Mouse (Mus musculus) left cerebral cortex, adult 2 months (tissue): Measurements from ENCODE around the gene Mfrp. TPM values are rescaled to one million over a fixed set of nuclear protein-coding genes. Genes with fewer than 3 reads are reported as not detected.

ENCODE experiments used
- DNase-seq, 2 experiments: peaks; one replicate each; pipeline ENCODE4 v3.0.0; 2021 to 2022; ENCODE audit warnings: low spot score in 2 of 2, mixed read lengths in 1 of 2; ENCODE audit errors: extremely low spot score in 1 of 2
- H3K27ac ChIP-seq: fragments of 200-600 bp; 2 replicates; pipeline ENCODE4 v1.8.1; 2022
- H3K4me3 ChIP-seq: fragments of 200-600 bp; 2 replicates; pipeline ENCODE4 v1.8.1; 2022
- CTCF ChIP-seq: fragments of 200-600 bp; IDR thresholded peaks from 2 replicates; pipeline ENCODE4 v1.8.1; 2022; ENCODE audit warnings: antibody characterized with exemption, mild to moderate bottlenecking, moderate library complexity
- intact Hi-C: fragments of 180-260 bp; cut with DNase I; formaldehyde crosslinking; loops from one replicate; pipeline ENCODE4 v1.15.1; 2025
- total RNA-seq, 2 experiments: library from RNA; stranded (reverse); gene quantifications; 2 replicates each; pipeline ENCODE4 v1.2.3; 2021

Mfrp gene
- total RNA-seq, 2 experiments from 2014 or later = 0.82 to 1.6 TPM

DNA sequence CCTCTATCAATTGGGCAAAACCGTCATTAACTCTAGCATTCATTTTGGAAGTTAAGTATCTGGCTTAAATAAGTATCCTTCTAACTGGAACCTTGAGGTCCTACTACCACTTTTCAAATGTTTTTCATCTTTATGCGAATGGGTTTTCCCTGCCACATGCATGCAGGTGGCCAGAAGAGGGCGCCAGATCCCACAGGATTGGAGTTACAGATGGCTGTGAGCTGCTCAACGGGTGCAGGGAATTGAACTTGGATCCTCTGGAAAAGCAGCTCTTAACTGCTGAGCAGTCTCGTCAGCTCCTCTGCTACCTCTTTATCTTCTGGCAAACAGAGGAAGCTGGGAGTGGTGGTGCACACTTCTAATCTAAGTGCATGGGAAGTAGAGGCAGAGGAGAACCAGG, 17.5 kb downstream of the Mfrp start:
- Histone ChIP-seq H3K27ac (no peak overlapping the region), H3K4me3 (no peak overlapping the region)
- intact Hi-C loops = no loop called here
- no peak for DNase-seq
- TF ChIP-seq CTCF = peak; percentile 62

DNA sequence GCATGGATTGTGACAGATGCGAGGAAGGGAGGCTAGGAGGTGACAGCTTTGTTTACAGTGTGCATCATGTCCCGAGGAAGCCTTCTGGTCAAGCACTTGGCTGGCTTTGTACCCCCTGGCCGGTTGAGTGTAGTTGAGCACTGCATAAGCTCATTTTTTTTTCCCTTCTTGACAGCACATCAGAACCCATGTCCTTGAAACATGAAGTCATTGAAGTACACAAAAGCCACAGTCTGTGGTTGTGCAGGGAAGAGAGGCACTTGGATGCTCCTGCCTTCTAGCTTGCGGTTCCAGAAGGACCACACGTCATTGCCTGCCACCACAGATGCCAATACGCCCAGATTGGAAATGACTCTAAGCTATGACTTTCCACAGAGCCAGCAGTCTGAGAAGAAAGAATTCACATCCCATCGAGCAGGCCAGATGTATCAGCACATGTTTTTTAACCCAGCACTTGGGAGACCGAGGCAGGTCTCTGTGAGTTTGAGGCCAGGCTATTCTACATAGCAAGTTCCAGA, 18.5 kb downstream of the Mfrp start:
- Histone ChIP-seq H3K27ac (no peak overlapping the region), H3K4me3 (no peak overlapping the region)
- DNase-seq = no peak
- no peak for TF ChIP-seq CTCF
- intact Hi-C loops = loop anchor here (5.0 kb wide), 1 partner anchor 138 kb away; no protein-coding TSS in a partner anchor

DNA sequence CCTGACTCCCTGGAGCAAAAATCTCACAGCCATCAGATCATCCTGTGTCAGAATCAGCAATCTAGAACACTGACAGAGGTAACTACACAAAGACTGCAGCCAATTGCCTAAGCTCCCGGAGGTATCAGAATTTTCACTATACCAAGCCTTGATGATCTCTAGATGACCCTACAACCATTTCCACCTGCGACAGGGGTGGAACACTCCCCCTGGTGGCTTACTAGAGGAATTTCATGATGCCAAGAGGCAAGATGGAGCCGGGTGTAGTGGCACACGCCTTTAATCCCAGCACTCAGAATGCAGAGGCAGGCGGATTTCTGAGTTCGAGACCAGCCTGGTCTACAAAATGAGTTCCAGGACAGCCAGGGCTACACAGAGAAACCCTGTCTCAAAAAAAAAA, 22.8 kb downstream of the Mfrp start:
- Histone ChIP-seq H3K4me3 (no peak overlapping the region), H3K27ac (no peak overlapping the region)
- peak; percentile 62 for TF ChIP-seq CTCF
- DNase-seq = no peak
- intact Hi-C loops = loop anchor here (5.0 kb wide), 1 partner anchor 142 kb away; no protein-coding TSS in a partner anchor

DNA sequence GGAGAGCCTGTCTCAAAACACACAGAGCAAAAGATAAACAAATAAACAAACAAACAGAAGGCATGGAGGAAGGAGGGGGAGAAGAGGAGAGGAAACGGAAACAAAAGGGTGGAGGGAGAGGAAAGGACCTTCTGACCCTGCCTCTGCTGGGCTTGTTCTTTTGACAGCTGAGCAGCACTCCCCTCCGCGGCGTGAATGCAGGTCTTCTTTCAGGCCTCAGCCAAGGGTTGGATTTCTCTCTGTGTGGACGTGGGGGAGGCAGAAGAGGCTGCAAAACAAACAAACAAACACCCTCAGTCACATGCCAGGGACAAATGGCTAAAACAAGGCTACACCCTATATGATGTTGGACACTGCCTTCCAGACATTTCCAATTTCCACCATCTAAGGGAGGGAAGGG, 23.5 kb downstream of the Mfrp start:
- intact Hi-C loops = loop anchor here (5.0 kb wide), 1 partner anchor 267 kb away; no protein-coding TSS in a partner anchor
- TF ChIP-seq CTCF = no peak

DNA sequence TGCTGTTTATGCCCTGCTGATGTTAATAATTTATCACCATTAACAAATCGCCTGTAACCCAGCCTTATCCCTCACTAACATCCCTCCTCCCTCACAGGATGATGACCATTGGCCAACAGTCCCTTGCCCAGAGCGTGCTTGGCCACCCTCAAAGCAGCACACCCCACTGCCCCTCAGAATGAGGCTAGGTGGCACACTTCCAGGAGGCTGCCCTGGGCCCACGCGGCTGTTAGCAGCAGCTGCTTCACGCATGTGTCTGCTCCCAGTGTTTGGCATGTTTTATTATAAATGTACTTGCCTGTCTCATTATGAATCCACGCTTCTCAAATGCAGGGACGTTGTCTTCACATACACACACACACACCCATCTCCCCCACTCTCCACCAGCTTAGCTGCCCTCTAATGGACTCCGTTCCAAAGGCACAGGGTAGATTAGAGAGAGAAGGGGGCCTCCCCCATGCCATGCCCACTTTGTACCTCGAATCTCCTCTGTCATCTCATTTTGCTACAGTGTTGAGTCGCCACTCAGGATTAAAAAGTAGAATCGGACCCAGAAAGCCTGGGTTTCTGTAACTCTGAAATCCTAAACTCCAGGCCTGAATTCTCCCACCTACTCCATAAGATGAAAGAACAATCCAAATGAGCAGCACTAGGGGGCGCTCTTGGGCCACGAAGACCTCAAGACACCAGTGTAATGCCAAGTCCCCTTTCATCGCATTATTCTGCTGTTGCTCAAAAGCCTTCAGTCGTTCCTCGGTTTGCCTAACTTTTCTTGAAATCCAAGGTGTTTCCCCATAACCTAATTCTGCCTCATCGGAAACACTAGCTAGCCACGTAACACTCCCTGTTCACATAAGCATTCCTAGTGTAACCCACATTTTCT, 24.3 kb downstream of the Mfrp start:
- H3K27ac ChIP-seq = no peak overlapping the region
- intact Hi-C loops = loop anchor here (1.0 to 5.0 kb wide), 2 partner anchors 109 to 267 kb away; partner anchors contain the start of gene Cbl

More for the DNA sequence above, 23.5 kb downstream of the Mfrp start:
- Histone ChIP-seq H3K27ac (no peak overlapping the region), H3K4me3 (no peak overlapping the region)
- no peak for DNase-seq

DNA sequence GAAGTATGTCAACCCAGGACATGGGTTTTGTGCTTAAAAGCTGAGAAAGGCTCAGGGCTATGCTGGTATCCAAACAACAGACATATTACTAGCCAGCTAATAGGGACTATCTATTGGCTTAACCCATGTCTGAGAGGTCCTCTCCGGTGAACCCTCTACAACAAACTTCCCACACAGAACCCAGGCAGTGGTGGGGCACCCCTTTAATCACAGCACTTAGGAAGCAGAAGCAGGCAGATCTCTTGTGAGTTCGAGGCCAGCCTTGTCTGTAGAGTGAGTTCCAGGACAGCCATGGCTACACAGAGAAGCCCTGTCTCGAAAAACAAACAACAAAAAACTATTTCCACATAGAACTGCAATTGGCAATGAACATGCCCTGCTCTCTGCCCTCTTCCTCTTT, 25.2 kb downstream of the Mfrp start:
- H3K4me3 ChIP-seq = no peak overlapping the region
- no peak for DNase-seq
- no peak overlapping the region for H3K27ac ChIP-seq
- intact Hi-C loops = loop anchor here (1.0 to 5.0 kb wide), 2 partner anchors 108 to 266 kb away; partner anchors contain the start of gene Cbl
- TF ChIP-seq CTCF = no peak

More for the DNA sequence above, 24.3 kb downstream of the Mfrp start:
- TF ChIP-seq CTCF = peak; percentile 91
- DNase-seq = peak; percentile 85 to 86
- 0 out of 2 replicates have a peak overlapping the region, but pooled peaks have one; percentile 13 for H3K4me3 ChIP-seq

DNA sequence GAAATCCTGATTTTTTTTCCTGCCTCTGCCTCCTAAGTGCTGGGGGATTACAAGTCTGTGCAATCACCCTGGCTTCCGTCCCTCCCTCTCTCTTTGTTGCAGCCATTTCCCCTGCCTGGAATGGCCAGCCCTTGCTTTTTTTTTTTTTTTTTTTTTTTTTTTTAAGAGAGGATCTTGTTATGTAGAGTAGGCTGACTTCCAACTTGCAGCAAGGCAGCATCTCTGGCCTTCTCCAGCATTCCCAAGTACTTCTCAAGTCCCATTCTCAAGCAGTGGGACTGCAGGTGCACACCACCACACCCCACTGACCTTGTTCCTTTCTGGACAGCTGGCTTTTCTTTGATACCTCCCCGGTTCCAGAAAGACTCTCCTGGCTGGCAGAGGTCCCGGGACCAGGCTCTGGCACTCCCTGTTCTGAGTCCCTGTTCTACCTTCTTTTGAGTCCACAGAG, 25.8 kb downstream of the Mfrp start:
- DNase-seq = no peak
- intact Hi-C loops = loop anchor here (5.0 kb wide), 1 partner anchor 265 kb away; no protein-coding TSS in a partner anchor
- no peak for TF ChIP-seq CTCF
- no peak overlapping the region for H3K4me3 ChIP-seq
- no peak overlapping the region for H3K27ac ChIP-seq

DNA sequence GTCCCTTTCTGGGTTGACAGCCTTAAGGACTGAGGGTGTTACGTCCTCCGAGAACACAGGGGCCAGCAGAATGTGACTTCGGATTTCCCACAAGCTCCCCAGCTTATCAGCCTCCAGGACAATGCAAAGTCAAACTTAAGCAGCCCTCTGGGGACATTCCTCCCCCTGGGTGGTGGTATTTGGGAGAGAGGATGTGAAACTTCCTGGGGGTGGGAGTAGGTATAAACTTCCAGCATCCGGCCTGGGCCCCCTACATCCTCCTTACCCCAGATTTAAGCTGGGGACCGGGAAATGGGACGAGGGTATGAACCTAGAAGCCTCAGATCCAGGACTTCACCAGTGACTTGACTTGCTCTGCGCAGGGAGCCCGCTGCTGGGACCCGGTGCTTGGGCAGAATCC, 28.1 kb downstream of the Mfrp start:
- no peak for TF ChIP-seq CTCF
- peak overlapping the region; percentile 42 for H3K4me3 ChIP-seq
- intact Hi-C loops = loop anchor here (5.0 kb wide), 1 partner anchor 263 kb away; no protein-coding TSS in a partner anchor
- DNase-seq = no peak
- peak overlapping the region; percentile 61; the same call in 1 of the 2 replicates for H3K27ac ChIP-seq

DNA sequence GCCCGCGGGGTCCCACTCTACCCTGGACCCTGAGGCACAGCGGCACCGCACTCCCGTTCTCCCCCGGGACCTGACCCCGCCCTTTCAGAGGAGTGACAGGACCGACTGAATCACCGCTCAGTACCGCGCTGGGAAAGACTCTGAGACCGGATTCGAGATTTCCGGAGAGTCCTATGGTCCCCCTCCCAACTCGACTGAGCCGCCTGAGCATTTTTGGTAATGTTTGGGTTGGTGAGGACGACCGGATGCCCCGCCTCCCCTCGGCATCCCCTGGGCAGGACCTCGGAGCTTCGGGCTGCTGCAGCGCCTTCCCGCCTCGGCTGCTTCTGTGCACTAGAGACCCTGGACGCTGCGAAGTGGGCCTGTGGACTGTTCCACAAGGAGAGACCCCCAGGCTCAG, 28.5 kb downstream of the Mfrp start:
- intact Hi-C loops = no loop called here
- no peak for TF ChIP-seq CTCF
- peak overlapping the region; percentile 61; the same call in 1 of the 2 replicates for H3K27ac ChIP-seq
- peak in 1 of 2 experiments; percentile 43 for DNase-seq
- H3K4me3 ChIP-seq = peak overlapping the region; percentile 42

DNA sequence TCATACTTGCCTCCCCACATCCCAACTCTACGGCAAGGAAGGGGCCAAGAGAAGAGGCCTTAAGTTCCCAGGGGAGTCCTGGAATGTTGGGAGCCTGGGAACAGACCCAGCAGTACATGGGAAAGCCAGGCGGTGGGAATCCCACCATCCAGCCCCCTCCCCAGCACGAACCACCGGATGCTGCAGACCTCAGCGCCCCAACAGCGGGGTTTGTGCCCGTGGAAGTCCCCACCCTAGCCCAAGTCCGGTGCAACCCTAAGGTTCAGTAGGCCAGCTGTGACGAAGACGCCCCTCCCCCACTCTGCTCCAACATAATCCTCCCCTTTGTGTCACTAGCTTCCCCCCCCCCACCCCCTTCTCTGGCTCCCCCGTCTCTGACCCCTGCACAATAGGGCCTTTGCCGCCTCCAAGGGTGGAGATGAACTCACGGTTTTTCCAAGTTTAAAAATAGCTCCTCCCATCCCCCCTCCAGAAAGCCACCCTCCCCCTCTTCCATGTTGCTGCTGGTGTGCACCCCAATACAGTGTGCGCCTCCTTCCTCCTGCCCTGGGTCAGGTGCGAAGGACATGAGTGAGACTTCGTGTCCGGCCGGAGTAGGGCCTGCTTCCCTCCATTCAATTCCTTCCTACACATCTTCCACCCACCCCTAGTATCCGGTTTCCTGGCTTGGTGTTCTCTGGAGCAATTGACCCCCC, 29.2 kb downstream of the Mfrp start:
- DNase-seq = no peak
- Histone ChIP-seq H3K27ac (peak overlapping the region; percentile 61; the same call in 1 of the 2 replicates), H3K4me3 (peak overlapping the region; percentile 42)
- no peak for TF ChIP-seq CTCF
- intact Hi-C loops = no loop called here

DNA sequence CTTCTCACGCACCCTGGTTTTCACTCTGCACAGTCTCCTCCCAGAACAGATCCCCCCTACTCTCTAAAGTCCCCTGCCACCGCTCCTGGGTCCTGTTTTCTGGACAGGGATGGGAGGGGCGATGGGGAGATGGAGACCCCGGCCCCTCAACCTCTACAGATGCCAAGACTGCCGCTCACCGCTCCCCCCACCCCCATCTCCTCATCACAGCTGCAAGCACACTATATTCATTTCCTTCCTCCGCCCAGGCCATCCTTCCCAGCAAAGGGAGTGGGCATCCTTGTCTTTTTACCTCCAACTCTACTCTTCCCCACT, 29.7 kb downstream of the Mfrp start:
- no peak for DNase-seq
- no peak for TF ChIP-seq CTCF
- Histone ChIP-seq H3K27ac (no peak overlapping the region), H3K4me3 (no peak overlapping the region)
- intact Hi-C loops = no loop called here

DNA sequence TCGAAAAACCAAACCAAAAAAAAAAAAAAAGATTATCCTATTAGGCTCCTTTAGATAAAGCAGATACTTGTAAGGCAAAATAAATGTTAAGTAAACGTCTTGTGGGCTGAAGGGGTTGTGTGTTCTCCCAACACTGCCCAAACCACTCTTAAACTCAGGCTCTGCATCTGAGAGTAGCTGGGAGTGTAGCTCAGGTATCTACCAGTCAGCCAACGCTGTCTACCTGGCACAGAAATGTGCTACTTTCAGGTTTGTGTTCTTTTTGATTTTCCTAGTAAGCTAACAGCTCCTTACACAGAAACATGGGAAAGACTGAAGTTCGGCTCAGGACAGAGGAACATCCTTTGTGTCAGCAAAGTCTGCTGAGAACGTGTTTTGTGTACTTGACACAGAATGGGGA, 30.7 kb downstream of the Mfrp start:
- Histone ChIP-seq H3K4me3 (no peak overlapping the region), H3K27ac (no peak overlapping the region)
- no peak for TF ChIP-seq CTCF
- DNase-seq = no peak
- intact Hi-C loops = no loop called here
